Mouse (Mus musculus) kidney, postnatal 10 days (tissue): ENCODE measurements at regions not wholly inside any gene's neighbourhood (a gene's known extent, or its start where the extent isn't known, plus 50 kb on each side); places are given as distances from the start of the nearest gene placed in this dataset.
"Not testable (repeated sequence)": the region's sequence is repeated elsewhere in the genome, so short reads cannot be mapped to it uniquely, and the experiment has no call there.

Source experiments
- DNase-seq: peaks from one replicate; pipeline ENCODE4 v3.0.0; 2021; ENCODE audit warnings: mixed read lengths

GRCm38 (mm10) chr2:179158881-179159280 lies 283.4 kb upstream of the Cdh4 start:
- DNase-seq, result no peak

GRCm38 (mm10) chr2:179163116-179163515 lies 279.1 kb upstream of the Cdh4 start:
- DNase-seq, result no peak

DNA sequence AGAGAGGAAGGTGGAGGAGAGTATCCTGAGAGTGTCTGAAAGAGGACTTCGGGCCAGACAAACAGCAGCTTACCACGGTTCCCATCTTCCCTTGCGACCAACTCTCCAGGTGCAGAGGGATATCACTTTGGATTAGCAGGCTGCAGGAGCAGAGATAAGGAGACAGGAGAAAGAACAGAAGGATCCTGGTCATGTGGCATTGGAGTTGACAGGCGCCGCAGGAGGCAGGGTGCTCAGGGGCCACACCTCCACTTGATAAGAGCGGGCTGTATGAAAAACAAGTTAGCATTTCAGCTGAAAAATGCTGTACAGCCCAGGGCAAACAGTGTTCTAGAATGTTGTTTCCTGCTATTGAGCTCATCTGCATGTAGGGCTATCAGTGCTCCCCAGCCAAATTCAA lies 272.1 kb upstream of the Cdh4 start:
- no peak for DNase-seq

DNA sequence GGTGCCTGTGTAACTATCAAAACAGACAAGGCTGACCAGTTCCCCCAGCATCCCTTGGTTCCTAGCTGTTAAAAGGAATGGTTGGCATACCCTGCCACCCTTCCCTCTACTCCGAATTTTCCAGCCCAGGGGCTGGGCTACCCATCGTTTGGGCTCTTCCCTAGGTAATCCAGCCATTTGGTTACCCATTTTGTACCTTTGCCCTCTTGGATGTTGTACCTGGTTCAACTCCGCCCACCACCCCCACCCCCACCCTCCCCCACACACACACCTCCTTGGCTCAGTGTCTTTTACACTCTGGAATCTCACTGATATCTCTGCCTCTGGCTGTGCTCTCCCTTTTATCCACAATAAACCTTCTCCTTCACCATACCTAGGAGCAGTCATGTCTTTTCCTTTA lies 271.6 kb upstream of the Cdh4 start:
- DNase-seq, result no peak

DNA sequence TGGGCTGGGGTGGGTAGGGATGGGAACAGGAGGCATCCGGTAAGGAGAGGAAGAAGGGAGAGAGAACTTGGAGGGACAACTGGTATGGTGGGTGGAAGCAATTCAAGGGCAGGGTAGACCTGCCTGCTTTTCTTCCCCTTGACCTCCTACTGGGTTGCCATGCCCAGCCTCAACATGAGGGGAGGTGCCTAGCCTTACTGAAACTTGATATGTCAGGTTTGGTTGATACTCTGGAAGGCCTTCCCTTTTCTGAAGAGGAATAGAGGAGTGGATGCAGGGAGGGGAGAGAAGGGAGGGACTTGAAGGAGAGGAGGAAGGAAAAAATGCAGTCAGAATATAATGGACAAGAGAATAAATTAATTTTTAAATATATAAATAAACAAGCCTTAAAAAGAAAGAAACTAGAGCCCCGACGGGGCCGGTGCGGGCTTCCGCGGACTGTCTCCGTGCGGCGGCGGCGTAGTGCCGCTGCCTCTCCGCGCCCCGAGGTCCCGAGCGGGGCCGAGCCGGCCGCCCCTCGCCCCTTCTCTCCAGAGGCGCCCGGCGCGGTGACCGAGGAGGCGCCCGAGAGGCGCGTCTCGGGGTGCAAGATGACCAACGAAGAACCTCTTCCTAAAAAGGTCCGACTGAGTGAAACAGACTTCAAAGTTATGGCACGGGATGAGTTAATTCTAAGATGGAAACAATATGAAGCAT lies 265.2 kb upstream of the Cdh4 start:
- not testable (repeated sequence) for DNase-seq

- no peak for DNase-seq
Observed at GRCm38 (mm10) chr2:179181366-179181765, 260.9 kb upstream of the Cdh4 start.

GRCm38 (mm10) chr2:179182123-179182522 lies 260.1 kb upstream of the Cdh4 start:
- no peak for DNase-seq

DNA sequence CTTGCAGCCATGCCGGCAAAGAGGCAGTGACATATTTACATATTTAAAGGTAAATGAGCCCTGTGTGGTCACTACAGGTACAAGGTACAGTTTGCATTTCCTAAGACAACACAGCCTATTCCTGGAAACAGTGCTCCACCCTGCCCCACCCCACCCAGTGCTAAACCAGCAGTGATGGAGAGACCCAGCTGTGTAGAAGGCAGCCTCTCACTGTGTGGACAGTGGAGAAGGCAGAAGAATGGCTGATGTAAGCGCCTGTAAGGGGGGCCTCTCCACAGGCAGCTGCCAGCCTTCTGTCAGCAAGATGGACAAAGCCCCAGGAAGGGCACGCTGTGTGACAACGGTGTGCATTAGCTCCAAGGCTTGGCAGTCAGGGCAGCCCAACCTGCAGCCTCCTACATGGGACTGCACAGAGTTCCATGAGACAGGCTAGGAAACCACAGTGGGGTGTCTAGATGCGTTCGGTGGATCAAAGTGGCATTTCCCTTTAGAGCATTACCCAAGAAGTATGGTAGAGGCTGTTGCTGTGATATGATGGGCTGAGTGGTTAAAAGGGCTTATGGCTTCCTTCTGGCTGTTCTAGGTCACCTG lies 249.2 kb upstream of the Cdh4 start:
- DNase-seq, result no peak

GRCm38 (mm10) chr2:179193507-179194160 lies 248.6 kb upstream of the Cdh4 start:
- peak; percentile 91 for DNase-seq

DNA sequence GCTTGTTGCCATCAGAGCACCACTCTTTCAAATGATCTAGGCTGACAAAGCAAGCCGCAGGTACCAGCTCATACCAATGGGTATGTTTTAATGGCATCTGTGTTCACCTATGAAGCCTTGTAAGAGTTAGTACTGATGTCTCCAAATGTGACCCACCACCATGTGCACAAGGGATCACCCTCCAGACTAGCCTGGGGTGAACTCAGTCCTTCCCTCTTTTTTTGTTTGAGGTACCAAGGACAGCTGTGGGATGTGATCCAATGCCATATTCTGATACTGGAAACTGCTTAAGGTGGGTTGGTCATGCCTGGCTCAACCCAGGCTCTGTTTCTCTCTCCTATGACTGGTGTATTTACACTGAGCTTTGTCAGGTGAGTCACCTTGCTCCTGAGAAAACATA lies 244.8 kb upstream of the Cdh4 start:
- DNase-seq, result no peak

- DNase-seq, result peak; percentile 87
Observed at GRCm38 (mm10) chr2:179200495-179200894, 241.7 kb upstream of the Cdh4 start.

- no peak for DNase-seq
Observed at GRCm38 (mm10) chr2:179210164-179210805, 231.9 kb upstream of the Cdh4 start.

DNA sequence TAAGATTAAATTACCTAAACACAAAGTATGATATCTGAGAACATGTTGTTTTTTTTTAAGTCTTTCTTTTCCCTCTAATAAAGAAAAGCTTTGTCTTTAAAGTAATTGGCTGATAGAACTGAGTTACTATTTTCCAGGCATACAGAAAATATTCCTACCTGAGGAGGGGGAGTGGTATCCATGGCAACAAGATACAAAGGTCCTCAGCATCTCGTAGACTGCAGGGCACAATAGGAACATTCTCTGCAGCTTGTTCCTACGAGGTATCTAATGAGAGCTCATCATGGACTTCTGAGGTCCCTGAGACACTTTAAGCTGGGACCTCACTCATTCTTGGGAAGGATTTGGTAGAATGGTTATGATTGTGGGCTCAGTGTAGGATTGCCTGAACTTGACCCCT lies 225.5 kb upstream of the Cdh4 start:
- DNase-seq, result no peak

DNA sequence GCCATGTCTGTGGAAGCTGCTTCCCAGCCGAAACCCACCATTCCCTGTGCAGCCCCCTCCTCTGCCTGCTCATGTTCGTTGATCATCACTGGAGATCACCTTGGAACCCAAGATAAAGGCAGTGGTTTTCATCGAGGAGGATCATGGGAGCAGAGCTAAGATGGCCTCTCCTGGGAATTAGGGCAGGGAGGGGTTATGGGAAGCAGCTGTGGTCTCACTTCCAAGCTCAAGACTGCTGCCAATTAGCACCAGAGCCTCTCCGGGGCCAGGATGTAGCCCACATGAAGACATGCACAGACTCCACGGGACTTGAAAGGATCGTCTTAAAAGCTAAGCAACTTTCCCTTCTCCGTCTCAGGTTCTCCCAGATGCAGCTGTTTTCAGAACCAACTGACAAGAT lies 214.1 kb upstream of the Cdh4 start:
- DNase-seq, result no peak

DNA sequence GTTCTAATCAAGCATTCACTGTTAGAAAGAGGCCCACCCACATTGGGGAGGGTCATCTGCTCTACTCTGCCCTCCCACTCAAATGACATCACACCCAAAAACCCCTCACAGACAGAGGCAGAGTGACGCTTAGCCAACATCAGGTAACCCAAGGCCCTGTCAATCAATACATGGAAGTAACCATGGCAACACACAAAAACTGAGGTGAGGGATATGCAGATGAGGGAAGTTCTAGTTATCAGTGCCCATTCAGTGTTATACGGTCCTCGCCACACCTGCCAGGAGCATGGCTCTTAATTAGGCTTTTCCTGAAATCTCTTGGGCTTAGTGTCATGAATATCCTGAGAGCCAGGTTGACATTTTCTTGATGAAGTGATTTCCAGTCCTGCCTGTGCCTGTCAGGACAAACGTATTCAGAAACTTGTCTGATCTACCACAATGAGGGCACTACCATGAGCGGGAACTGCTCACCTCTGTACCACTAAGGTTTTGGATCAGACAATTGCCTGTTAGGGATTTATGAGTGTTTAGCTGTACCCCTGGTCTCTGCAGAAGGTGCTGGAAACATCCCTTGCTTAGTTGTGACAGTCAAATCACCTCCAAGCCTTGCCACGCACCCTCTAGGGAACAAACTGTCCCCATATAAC lies 210.4 kb upstream of the Cdh4 start:
- DNase-seq, result no peak

DNA sequence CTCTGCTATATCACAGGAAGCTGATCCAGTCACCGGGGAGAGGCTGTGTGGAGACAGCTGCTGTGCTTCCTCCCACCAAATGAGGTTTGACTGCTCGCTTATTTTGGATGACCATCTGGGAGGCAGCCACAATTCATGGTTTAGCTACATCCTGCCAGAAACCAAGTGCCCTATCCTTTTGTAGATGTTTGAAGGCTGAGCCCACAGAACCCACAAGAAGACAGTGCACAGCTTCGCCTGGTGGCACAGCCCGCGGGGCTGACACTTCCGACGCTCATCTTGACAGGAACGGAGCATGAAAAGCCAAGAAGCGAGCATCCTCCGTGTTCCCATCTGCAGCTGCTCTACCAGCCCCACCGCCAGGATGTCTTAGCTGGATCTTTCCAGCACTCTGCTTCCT lies 204.1 kb upstream of the Cdh4 start:
- no peak for DNase-seq

DNA sequence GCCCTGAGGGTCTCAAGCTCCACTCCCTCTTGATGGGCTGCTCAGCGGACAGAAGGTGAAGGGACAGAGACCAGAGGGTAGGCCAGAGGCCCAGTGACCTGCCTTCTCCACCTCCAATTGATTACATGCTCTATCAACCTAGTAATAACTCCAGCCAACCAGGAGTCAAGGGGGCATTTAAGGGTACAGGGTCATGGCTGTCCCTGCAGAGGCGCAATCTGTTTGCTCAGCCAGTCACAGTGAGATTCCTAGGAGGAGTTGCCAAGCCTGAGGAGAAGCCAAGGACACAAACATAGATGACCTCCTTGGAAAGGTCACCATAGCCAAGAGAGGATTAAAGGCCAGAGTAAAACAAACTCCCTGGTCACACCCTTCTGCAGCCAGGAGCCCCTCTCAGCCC lies 181.3 kb upstream of the Cdh4 start:
- DNase-seq, result no peak

DNA sequence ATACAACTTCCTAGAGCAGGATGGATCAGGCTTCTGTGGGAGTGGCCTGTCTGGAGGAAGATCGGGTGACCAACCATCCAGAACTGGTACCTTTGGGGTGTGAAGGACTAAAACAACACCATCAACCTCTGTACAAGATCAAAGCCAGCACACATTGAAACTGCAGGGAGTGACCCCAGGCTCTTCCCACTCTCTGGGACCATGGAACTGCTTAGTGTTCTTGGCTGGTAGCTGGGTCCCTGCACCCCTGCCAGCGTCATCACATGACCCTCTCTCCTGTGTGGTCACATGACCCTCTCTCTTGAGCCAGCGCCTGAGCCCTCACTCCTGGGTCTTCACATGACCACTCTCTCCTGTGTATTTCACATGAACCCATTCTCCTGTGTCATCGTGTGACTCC lies 178.3 kb upstream of the Cdh4 start:
- DNase-seq, result no peak

- no peak for DNase-seq
Observed at GRCm38 (mm10) chr2:179265436-179265835, 176.8 kb upstream of the Cdh4 start.

- no peak for DNase-seq
Observed at GRCm38 (mm10) chr2:179277204-179277886, 164.9 kb upstream of the Cdh4 start.

- DNase-seq, result no peak
Observed at GRCm38 (mm10) chr2:179277887-179278282, 164.3 kb upstream of the Cdh4 start.

DNA sequence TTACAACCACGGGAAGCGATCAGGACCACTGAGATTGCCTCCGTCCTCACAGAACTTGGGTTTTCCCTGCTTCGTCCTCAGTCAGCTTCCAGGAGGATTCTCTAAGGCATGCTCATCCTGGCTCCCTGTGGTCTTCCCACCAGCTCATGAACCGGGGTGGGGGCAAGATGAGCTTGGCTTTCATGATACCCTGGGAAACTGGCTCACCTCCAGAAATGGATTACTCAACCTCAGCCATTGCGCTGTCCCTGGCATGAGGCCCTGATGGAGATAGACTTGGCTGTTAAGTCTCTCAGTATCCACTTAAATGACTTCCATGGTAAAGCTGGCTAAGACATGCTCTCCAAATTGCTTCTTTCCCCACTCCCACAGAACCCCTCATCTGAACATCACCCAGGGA lies 160.0 kb upstream of the Cdh4 start:
- DNase-seq, result no peak

GRCm38 (mm10) chr2:179290394-179290793 lies 151.8 kb upstream of the Cdh4 start:
- DNase-seq, result peak; percentile 27
